Mouse (Mus musculus) heart, embryonic 14.5 days (tissue): ENCODE results near the gene Ccdc188. TPM values are rescaled to one million over a fixed set of nuclear protein-coding genes. Genes with fewer than 3 reads are reported as not detected.

Source experiments
- ATAC-seq: fragments of 200-750 bp; cut with Nextera tagmentation; 2 replicates; pipeline ENCODE4 v1.8.0; 2017; ENCODE audit warnings: low read depth, moderate TSS enrichment; ENCODE audit not compliant: insufficient number of reproducible peaks, insufficient read depth, low FRiP score
- H3K27ac ChIP-seq, 2 experiments: fragments of 200-500 bp in 1 of 2; fragments of 300-500 bp in 1 of 2; sonication (generic) in 1 of 2; replicated peaks in 1 of 2; 2 replicates each; pipeline ENCODE4 v1.5.1; 2012 to 2014; ENCODE audit warnings: low read depth in 2 of 2, low read length in 2 of 2, control low read depth in 1 of 2, mild to moderate bottlenecking in 1 of 2, mixed read lengths in 1 of 2; ENCODE audit not compliant: control insufficient read depth in 1 of 2, insufficient read depth in 1 of 2
- H3K27me3 ChIP-seq: fragments of 300-500 bp; sonication (generic); 2 replicates; pipeline ENCODE4 v1.6.1; 2014; ENCODE audit warnings: mild to moderate bottlenecking, low read length, control low read depth; ENCODE audit not compliant: control insufficient read depth, insufficient read depth
- H3K36me3 ChIP-seq: fragments of 300-500 bp; sonication (generic); 2 replicates; pipeline ENCODE4 v1.6.1; 2014; ENCODE audit warnings: mild to moderate bottlenecking, control low read depth, low read length, mixed read lengths; ENCODE audit not compliant: control insufficient read depth, insufficient read depth
- H3K4me1 ChIP-seq, 2 experiments: fragments of 200-500 bp in 1 of 2; fragments of 300-500 bp in 1 of 2; sonication (generic) in 1 of 2; 2 replicates each; pipeline ENCODE4 v1.6.1; 2012 to 2014; ENCODE audit warnings: low read length in 2 of 2, control low read depth in 1 of 2, mixed read lengths in 1 of 2; ENCODE audit not compliant: control insufficient read depth in 2 of 2, insufficient read depth in 2 of 2
- H3K4me2 ChIP-seq: fragments of 300-500 bp; sonication (generic); 2 replicates; pipeline ENCODE4 v1.6.1; 2014; ENCODE audit warnings: mild to moderate bottlenecking, low read length
- H3K4me3 ChIP-seq, 2 experiments: fragments of 200-500 bp in 1 of 2; fragments of 300-500 bp in 1 of 2; sonication (generic) in 1 of 2; 2 replicates each; pipeline ENCODE4 v1.5.1; 2012 to 2014; ENCODE audit warnings: low read length in 2 of 2, mild to moderate bottlenecking in 2 of 2, control low read depth in 1 of 2, low read depth in 1 of 2, moderate library complexity in 1 of 2; ENCODE audit not compliant: control insufficient read depth in 1 of 2, insufficient read depth in 1 of 2
- H3K9ac ChIP-seq: fragments of 300-500 bp; sonication (generic); 2 replicates; pipeline ENCODE4 v1.6.1; 2014; ENCODE audit warnings: mild to moderate bottlenecking, low read length
- H3K9me3 ChIP-seq: fragments of 300-500 bp; sonication (generic); 2 replicates; pipeline ENCODE4 v1.6.1; 2016; ENCODE audit warnings: low read length, control low read depth; ENCODE audit not compliant: control insufficient read depth
- WGBS: fragments of 180-500 bp; shearing (Covaris S2); extraction: QIAGEN DNeasy Blood & Tissue Kit; methylation state at CpG from one replicate; pipeline ENCODE4 v1.1.7; 2014; 5-methylcytosine and 5-hydroxymethylcytosine counted together
- polyA plus RNA-seq: library from polyadenylated mRNA; unstranded; fragments of >200 nt; fragmentation: Nextera tagmentation; extraction: Ambion mirVana; gene quantifications from 2 replicates; pipeline ENCODE4 v1.2.1, GENCODE M21; 2014

Ccdc188 gene
- polyA plus RNA-seq, 1 experiment from 2014 or later: 0.30 TPM

DNA sequence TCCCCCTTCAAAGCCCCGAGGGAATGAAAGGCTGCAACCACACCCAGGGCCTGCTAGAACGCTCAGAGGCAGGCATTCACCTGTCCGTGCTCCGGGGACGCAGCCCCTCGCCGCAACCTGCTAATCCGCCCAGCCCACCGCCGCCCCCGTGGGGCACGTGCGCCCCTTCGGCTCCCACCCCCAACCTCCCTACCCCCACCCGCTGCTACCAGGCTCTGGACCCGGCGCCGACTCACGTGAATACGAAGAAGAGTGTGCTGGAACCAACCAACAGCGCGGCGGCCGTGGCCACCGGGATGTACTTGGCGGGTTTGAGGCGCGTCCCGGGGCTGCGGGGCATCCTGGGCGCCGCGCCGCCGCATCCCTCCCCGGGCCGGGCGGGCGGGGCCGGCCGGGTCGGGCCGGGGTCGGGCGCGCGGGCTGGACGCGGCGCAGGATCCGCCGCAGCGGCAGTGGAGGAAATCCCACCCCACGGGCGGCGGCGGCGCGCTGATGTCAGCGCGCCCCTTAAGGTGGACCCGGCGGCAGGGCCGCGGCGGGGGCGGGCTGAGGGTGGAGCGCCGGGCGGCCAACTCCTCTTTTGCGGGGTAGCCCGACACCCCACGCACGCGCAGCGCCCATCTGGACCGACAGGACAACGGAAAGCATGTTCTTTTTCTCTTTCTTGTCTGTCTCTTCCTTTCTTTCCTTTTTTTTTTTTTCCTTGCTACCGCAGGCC is 17.2 kb downstream of the Ccdc188 start, which contains the start of gene Zdhhc8:
TSS of gene Zdhhc8 (minus strand) at position 466 of the 718 bp plus-strand sequence.
- under 1% methylated on average over 54 of the region's 79 CpGs for WGBS
- H3K27ac ChIP-seq: peak within 1 kb of the TSS; percentile 92 to 93

GRCm38 (mm10) chr16:18235389-18236065 is 17.8 kb downstream of the Ccdc188 start:
- 5% methylated on average over 19 of the region's 19 CpGs for WGBS
- H3K27ac ChIP-seq: peak overlapping the region; percentile 92 to 93
- H3K27me3 ChIP-seq: no peaks in the 10 kb centered on the region
- peak overlapping the region; percentile 85 for H3K4me2 ChIP-seq
- peak; percentile 65 for ATAC-seq
- peaks cover 21 to 40% of the 10 kb centered on the region in 2 experiments for H3K4me1 ChIP-seq
- H3K36me3 ChIP-seq: peaks cover 33% of the 10 kb centered on the region
- peak overlapping the region; percentile 86 for H3K9ac ChIP-seq
- peak overlapping the region; percentile 83 to 88 for H3K4me3 ChIP-seq
- H3K9me3 ChIP-seq: no peaks in the 10 kb centered on the region

More for the DNA sequence above, 17.2 kb downstream of the Ccdc188 start, which contains the start of gene Zdhhc8:
- Histone ChIP-seq H3K4me3 (peak within 1 kb of the TSS; percentile 83 to 88), H3K27me3 (no peaks in the 10 kb centered on the region), H3K9me3 (no peaks in the 10 kb centered on the region), H3K4me1 (peaks cover 28 to 47% of the 10 kb centered on the region in 2 experiments), H3K9ac (peak within 1 kb of the TSS; percentile 86), H3K4me2 (peak within 1 kb of the TSS; percentile 85), H3K36me3 (peaks cover 26% of the 10 kb centered on the region)
- peak; percentile 74 for ATAC-seq

GRCm38 (mm10) chr16:18236676-18237501 is 19.2 kb downstream of the Ccdc188 start:
- no peak overlapping the region for H3K4me3 ChIP-seq
- 74% methylated on average over 7 of the region's 7 CpGs for WGBS
- no peak overlapping the region for H3K27ac ChIP-seq

GRCm38 (mm10) chr16:18241581-18241980 is 23.9 kb downstream of the Ccdc188 start:
- 91% methylated on average over 10 of the region's 10 CpGs for WGBS
- no peak for ATAC-seq
- Histone ChIP-seq H3K27me3 (no peaks in the 10 kb centered on the region), H3K4me1 (peaks cover 0 to 2% of the 10 kb centered on the region in 2 experiments; a peak in 2 of 4 replicates), H3K4me2 (no peak overlapping the region), H3K27ac (no peak overlapping the region), H3K4me3 (no peak overlapping the region), H3K9ac (no peak overlapping the region), H3K36me3 (peaks cover 94% of the 10 kb centered on the region), H3K9me3 (no peaks in the 10 kb centered on the region)

More at GRCm38 (mm10) chr16:18236676-18237501, 19.2 kb downstream of the Ccdc188 start:
- ATAC-seq: no peak
- H3K27me3 ChIP-seq: no peaks in the 10 kb centered on the region
- H3K36me3 ChIP-seq: peaks cover 47% of the 10 kb centered on the region
- peaks cover 12 to 27% of the 10 kb centered on the region in 2 experiments for H3K4me1 ChIP-seq
- H3K9me3 ChIP-seq: no peaks in the 10 kb centered on the region
- 0 out of 2 replicates have a peak overlapping the region, but pooled peaks have one; percentile 85 for H3K4me2 ChIP-seq
- H3K9ac ChIP-seq: peak overlapping the region; percentile 86; the same call in 1 of the 2 replicates

- Histone ChIP-seq H3K36me3 (peaks cover 74% of the 10 kb centered on the region), H3K4me3 (peak overlapping the region; percentile 79 to 97), H3K9me3 (no peaks in the 10 kb centered on the region), H3K27ac (peak overlapping the region; percentile 81 to 88), H3K4me2 (peak overlapping the region; percentile 96), H3K4me1 (peaks cover 10 to 33% of the 10 kb centered on the region in 2 experiments), H3K27me3 (no peaks in the 10 kb centered on the region), H3K9ac (peak overlapping the region; percentile 95)
- no peak for ATAC-seq
- under 1% methylated on average over 33 of the region's 33 CpGs for WGBS
Observed at GRCm38 (mm10) chr16:18247521-18248399, 30.1 kb downstream of the Ccdc188 start.

GRCm38 (mm10) chr16:18248433-18249363 is 31.0 kb downstream of the Ccdc188 start, which contains the start of the genes Trmt2a and Ranbp1:
Gene Trmt2a (plus strand): TSS chr16:18248679.
Gene Ranbp1 (minus strand): TSS chr16:18248732.
- H3K9me3 ChIP-seq: no peaks in the 10 kb centered on the region
- H3K27ac ChIP-seq: peak within 1 kb of the TSS; percentile 93
- under 1% methylated on average over 93 of the region's 102 CpGs for WGBS
- peaks cover 10 to 33% of the 10 kb centered on the region in 2 experiments for H3K4me1 ChIP-seq
- ATAC-seq: peak; percentile 94
- H3K9ac ChIP-seq: peak within 1 kb of the TSS; percentile 95
- peak within 1 kb of the TSS; percentile 96 for H3K4me2 ChIP-seq
- H3K27me3 ChIP-seq: no peaks in the 10 kb centered on the region
- peak within 1 kb of the TSS; percentile 79 to 97 for H3K4me3 ChIP-seq
- H3K36me3 ChIP-seq: peaks cover 74% of the 10 kb centered on the region
